Mouse (Mus musculus) kidney, postnatal 36 days (tissue): ENCODE measurements around the gene Wnt2b.

Source experiments
- DNase-seq, 2 experiments: peaks; one replicate each; pipeline ENCODE4 v3.0.0; 2021 to 2022; ENCODE audit warnings: mixed read lengths in 2 of 2

Wnt2b gene

DNA sequence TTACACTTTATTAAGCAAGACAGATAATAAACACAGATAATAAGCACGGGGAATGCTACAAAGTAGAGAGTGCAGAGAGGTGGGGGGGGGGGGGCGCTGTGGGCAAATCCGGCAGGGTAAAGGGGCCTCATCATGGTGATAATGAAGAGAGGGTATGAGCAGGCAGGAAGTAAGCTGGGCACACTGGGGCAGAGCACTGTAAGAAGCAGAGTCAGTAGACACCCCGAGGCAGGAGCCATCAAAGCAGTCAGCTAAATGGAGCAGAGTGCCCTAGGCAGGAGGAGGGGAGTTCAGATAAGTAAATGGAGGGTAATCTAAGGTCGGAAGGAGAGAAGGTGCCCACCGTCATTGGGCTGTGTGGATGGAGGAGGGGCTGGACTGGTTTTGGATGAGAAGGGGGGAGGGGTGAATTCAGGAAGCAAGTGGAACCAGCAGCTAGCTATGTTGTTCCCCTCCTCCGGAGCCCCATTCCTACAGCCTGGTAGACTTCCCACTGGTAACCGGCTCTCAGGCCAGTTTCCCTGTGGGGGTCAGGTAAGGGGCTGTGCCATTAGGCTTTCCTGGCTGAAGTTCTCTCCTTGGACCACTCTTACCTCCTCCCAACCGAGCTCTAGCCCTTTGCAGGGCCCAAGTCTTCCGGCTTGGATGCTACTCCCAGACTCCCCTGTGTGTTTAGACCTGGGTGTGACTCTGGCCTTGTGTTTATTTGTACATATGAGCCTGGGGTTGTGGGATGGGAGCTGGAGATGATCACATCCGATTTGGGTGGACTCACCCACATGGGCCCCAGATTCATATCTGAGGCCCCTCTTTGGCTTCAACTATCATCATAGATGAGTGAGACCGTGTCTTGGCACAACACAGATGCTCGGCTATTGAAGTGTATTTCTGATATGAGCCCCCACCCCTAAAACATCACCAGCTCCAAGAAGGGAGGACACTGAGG is 1.9 kb upstream of the Wnt2b start:
- DNase-seq, result no peak

DNA sequence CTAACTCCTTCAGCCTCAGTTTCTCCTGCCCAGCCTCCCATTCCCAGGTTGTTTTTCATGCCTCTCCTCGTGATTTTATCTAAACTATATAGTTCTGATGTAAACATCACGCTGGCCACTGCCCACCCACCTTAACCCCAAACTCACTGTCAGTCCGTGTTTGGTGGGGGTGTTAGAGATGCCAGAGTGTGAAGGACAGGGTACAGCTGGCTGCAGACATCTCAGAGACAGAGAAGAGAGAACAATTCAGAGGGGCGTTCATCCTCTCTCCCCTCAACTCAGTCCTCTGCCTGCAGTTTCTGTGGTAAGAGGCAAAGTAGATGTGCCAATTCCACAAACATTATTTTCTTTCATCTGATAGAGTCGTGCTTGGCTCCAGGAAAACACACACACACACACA is 1.1 kb upstream of the Wnt2b start:
- DNase-seq, result no peak

DNA sequence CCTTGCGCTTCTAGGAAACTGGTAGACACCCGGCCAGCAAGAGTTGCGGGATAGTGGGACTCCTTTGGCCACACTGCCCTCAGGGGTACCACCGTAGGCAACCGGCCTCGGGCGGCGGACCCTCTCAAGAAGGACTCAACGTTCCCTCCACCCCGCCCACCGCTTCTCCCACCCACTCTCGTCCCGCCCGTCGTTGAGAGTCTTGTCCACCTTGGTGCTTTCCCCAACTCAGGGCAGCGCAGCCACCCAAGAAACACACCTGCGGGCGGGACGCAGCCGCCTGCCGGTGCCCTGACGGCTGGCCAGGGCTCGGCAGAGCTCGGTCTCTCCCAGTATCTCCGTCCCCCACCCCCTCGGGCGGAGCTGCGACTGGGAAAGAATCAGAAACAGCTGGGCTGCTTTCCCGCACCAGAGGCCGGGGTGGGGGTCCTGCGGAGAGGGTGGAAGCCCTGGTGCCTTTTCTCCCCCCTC is 455 bp upstream of the Wnt2b start:
- peak in 1 of 2 experiments; percentile 55 for DNase-seq

DNA sequence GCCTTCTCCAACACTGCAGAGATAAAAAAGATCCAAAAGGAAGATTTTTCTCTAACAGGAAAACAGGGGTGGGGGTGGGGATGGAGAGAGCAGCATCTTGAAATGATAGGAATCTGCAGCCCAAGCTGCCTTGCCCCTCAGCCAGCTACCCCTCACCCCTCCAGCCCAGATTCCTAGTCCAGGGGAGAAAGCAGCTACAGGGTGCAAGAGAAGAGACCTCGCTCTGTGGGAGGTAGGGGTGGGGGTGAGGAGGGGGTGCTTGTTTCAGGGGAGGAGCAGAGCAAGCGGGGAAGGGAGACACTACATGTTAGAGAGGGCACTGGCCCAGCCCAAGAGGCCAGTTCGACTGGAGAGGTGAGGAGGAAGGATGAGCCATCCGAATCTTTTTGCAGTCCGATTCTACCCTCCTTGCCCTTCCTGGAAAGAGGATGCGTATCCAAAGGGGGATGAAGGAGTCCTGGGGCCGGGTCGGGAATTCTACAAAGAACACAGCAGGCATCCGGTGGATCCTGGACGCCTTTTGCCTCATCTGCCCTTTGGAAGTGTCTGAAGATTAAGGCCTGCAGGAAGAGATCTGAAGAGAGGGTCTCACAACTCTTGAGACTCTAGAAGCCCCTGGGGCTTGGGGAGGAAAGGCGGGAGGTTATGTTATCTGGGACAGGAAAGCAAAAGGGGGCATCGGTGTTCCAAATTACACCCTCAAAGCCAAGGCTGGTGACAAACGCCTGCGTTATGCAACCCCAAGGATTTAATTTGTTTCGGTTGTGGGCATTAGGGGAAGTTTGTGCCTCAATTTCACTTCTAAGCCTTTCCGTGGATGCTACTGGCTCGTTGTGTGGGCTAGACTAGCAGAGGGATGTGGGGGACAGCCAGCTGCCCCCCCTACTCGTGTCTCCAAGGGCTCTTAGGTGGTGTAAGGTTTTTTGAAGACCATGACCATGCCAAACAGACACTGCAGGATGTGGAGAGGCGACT is 1.4 kb downstream of the Wnt2b start:
- DNase-seq, result no peak

DNA sequence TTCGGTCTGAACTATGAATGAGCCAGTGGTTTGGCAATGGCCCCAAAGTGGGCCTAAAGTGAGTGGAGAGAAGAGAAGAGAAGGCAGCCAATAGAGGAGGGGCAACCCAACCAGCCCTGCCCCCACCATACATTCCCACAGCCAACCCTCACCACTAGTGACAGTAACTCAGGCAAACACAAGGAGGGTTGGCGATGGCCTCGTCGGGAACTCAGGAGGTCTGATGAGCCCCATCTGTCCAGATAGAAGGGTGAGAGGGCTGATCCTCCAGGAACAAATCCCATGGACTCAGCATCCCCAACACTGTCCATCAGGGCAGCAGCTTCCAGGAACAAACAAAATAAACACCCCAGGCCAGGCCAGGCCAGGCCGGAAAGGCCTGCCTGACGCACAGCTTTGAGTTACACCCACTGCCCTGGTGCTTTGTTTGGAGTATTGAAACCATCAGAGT is 5.6 kb downstream of the Wnt2b start:
- peak; percentile 24 to 35 for DNase-seq

DNA sequence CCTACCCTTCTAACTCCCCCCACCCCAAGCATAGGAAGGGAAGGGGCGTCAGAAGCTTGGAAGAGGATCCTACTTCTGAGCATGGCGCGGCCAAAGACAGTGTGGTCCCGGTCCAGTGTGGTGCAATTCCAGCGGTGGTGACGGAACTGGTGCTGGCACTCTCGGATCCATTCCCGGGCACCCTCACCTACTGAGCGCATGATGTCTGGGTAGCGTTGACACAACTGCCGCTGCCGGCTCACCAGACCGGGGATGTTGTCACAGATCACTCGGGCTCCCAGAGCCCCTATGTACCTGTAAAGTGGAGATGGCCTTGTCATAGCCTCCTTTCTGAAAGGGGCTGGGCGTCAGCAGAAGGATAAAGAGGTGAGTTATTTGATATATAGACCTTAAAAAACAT is 7.2 kb downstream of the Wnt2b start:
- no peak for DNase-seq

DNA sequence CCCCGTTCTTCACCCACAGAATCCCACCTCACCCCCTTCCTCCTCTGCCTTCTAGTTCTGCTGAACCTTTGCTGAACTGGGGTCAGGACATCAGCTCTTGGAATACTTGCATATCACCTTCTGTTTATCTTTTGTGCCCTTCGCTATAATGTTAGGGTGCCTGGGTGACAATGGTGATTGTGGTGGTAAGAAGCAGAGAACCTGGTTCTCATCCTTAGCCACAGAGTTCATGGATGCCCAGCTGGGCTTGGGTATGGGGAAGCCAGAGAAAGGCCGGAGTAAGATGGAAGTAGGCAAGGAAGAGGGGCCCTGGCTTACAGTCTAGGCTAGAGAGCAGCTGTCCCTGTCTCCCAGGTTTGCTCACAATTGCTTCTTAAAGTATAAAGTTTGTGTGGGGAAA is 7.6 kb downstream of the Wnt2b start:
- no peak for DNase-seq

DNA sequence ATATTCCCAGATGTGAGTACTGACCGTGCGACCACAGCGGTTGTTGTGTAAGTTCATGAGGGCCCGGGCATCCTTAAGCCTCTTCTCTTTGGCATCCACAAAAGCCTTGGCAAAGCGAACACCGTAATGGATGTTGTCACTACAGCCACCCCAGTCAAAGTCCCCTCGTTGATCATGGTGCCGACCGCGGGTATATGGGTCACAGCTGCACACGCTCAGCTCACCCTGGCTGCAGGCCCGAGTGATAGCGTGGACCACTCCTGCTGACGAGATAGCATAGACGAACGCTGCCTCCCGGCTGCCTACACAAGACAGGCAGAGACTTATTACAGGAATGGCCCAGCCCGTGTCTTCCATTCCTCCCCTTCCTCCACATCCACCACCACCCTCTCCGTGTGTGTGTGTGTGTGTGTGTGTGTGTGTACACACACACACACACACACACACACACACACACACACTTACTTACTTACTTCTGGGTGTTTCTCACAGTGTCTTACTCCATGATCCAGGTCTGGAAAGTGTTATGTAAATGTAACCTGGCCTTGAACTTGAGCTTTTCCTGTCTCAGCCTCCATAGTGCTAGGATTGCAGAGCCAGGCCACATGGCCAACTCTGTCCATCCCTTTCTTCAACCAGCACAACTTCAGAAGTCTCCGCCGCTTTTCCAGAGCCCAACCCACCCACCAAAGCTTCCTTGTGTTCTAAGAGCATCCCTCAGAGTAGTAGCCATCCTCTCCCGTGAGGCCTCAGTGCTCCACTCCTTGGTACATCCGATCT is 8.6 kb downstream of the Wnt2b start:
- DNase-seq, result no peak

DNA sequence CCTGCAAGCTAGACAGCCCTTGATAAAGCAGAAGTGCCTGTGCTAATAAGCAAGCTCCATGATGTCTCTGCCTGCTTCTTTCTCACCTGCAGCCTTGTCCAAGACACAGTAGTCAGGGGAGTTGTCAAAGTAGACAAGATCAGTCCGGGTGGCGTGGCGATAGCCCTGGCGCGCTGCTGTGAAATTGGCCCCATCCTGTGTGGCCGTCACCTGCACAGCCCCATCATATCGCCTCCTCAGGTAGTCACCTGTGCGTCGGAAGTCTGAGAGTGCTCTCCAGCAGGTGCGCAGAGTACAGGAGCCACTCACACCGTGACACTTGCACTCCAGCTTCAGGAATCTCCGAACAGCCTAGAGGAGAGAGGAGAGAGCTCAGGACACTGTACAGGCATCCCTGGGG is 10.8 kb downstream of the Wnt2b start:
- DNase-seq, result no peak

DNA sequence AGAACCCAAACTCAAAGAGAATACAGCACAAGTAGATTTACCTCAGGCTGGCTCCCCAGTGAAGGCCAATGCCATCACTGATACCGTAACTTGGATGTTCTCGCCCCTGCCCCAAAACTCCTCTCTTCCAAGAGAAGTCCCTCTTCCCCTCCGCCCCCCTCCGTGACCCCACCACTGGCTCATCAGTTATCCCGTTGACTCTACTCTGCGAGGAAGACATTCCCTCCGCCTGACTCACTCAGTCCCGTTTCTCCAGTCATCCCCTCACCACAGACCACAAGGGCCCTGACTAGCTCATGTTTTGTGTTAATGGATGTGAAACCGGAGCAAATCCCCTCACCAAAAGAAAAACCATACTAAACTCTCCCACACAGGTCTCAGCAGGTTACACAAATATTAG is 16.8 kb downstream of the Wnt2b start:
- no peak for DNase-seq

DNA sequence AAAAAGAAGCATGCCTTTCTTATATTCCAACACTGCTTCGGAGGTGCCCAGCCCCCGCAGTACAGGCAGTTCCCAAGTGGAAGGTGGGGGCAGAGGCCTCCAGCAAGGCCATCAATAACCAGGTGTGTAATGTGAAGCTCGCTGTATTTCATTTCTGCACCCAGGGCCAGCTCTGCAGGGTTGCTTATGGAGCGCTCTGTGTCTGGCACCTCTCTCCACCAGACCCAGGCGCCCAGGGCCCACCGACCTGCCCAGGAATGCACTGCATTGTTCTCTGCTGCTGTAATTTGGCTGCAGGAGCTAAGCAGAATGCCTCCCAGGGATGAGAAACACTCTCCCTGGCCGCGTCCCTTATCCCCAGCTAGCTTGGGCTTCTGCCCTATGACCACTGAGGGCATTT is 18.4 kb downstream of the Wnt2b start:
- no peak for DNase-seq

DNA sequence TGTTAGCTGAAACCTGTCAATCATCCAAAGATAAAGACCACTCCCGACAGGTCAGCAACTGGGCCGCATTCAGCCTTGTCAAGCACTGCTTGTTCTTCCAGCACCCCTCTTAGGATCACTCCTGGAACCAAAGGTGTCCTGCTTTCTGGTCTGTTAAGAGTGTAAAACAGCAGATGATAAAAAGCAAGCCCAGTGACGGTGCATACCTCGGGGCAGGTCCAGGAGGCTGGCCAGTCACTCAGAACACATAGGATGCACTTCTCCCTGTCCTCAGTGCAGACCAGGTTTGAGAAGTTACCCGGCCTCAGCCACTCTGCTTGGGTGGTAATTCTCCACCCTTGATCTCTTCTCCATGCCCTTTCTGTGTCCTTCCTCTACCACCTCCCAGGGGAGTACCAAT is 19.0 kb downstream of the Wnt2b start:
- DNase-seq, result no peak

DNA sequence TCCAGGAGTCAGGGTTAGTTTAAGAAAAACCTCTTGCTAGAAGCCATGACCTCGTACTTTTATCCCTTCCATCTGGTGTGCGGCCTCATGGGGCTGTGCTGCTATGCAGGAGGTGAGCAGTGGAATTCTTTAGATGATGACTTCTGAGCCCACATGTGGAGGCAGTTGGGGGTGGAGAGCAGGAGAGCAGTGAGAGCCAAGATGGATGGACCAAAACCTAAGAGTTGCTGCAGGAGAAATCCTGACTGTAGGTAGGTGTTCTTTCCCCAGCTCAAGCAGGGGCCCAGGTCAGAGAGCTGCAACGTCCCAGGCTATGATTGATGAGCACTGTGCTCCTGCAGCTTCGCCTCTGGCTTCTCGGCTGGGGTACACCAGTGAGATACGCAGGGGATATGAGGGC is 21.0 kb downstream of the Wnt2b start:
- DNase-seq, result no peak

DNA sequence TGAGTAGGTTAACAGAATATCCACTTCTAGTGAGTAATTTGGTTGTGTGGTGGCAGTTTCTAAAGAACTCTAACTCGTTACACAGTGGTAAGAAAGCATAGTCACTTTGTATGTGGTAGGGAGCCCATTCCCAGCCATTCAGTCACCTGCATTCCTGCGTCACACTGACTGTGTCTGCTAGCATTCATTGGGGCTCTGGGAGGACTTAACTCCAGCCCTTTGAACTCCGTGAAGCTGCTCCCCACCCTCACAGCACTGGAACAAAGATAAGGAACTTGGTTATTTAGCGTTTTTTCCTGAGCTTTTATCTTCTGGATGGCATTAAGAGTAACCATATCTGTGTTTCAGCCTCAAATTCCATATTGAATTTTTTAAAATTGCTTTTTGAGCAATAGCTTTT is 23.4 kb downstream of the Wnt2b start:
- DNase-seq, result no peak

DNA sequence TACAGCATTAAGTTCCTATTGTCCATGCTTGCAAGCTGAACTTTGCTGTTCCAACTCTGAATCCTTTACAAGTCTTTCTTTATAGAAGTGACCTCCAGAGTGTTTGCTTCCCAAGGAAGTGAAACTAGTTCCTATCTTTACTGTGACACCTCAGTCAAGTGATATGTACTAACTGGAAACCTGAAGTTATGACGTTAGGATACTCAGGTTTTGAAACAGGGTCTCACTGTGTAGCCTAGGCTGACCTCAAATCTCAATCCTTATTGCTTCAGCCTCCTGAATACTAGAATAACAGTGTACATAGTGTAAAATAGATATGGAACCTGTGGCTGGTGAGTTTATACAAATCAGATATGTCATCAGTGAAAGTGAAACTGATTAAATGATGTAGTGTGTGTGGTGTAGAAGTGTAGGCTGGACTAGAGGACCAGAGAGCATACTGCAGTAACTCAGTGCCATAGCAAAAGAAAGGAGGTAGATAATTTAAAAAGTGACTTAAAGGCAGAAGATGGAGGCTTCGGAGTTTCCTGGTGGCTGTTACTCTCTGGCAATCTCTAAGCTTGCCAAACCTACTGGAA is 23.9 kb downstream of the Wnt2b start:
- no peak for DNase-seq

DNA sequence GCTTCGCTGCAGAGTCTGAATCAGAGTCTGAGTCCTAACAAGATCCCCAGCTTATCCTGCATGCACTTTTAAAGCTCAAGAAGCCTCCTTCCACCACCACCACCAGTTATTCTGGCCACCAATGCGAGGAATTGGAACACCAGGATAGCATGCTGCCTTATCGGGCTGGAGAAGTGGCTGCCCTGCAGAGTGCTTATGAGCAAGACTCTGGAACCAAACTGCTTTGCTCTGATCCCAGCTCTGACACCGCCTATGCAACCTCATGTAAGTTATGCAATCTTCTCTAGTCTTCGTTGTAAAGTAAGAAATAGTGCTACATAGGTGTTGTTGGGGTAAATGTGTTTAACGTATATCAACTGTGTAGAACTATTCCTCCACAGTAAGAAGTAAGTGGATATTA is 32.3 kb downstream of the Wnt2b start:
- no peak for DNase-seq

DNA sequence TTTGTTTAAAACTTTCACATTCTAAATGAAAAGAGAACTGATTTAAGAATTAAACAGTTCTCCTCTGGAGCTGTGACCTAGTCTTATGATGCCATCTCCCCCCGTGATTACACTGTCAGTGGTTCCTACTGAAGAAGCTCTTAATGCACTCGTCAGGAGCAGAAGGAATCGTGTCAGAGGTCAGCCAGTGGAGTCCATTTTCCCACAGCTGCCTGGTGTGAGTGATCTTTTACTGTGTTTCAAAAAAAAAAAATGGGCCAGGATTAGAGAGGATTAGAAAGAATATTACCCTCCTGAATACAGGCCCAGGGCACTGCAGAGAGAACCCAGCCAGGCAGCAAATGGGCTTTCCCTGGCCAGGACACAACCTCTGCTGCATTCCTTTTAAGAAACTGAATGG is 46.7 kb downstream of the Wnt2b start:
- DNase-seq, result no peak

DNA sequence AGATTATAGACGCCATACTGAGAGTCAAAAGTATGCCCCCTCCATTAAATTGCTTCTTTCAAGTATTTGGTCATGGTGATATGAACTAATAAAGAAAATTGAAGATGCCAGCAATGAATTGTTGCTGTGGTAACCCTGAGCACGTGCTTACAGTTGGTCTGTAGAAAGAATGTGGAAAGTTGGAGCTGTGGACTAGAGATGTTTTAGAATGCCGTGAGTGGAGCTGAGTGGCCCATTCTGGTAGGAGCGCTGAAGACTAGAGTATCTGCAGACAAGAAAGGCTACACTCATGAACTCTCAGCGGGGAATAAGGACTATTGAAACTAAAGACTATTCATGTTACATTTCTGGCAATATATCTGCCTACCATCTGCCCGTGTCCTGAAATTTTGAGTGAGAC is 52.5 kb downstream of the Wnt2b start:
- DNase-seq, result no peak

DNA sequence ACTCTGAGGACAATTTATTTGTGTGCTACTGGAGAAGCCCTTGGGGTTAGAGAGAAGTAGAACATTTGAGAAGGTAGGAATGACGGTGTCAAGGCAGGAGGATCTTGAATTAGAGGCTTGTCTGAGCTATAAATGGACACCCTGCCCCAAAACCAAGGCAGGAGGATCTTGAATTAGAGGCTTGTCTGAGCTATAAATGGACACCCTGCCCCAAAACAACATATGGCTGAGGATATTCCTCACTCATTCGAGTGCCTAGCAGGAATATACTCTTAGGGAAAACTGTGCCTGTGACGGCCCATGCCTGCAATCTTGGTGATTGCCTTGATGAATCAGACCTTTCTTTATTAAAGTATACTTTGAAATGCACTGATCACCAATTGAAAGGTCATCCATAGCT is 55.7 kb downstream of the Wnt2b start:
- DNase-seq, result no peak

DNA sequence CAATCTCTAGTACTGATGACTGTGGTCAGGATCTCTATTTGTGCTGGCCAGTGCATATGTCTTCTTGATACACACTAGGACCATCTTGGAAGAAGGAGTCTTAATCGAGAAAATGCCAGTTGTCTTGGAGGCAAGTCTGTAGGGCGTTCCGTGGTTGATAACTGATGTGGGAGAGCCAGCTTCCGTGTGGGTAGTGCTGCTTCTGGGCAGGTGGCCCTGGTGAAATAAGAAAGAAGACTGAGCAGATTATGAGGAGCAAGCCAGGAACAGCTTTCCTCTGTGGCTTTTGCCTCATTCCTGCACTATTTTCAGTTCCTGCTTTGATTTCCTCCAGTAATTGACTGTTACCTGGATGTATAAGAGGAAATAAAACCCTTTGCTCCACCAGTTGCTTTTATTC is 56.3 kb downstream of the Wnt2b start:
- DNase-seq, result no peak

DNA sequence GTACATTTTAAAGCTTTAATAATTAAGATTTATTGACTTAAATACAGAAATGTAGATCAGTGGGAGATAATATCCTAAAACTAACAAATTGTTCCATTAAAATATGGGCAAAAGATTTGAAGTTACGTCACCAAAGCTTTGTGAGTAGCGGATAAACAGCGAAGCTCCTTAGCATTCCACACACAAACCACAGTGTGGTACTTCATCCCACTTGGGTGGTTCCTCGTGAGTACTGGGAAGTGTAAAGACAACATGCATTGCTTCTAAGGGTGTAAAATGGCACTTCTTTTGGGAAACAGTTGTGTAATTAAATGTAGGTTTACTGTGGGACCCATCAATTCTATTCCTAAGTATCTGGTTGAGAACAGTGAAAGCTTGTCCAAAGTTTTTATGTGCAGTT is 60.6 kb downstream of the Wnt2b start:
- no peak for DNase-seq

DNA sequence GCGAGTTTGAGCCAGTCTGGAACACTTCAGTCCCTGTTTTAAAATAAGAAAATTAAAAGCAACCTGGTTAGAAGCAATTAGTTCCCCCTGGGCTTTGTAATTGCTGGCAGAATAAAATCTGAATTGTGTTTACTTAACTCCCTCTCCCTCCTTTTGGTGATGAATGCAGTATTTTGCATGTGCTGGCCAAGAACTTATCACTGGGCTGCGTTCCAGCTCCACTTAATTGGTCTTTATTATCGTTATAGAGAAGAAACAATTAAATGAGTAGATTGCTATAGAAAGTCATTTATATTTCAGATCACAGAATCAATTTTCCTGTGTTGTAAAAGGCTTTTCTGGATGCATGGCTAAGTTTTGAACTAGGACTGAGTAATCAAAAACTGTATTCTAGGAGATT is 65.6 kb downstream of the Wnt2b start:
- DNase-seq, result no peak
